Mouse (Mus musculus) colon, adult 2 months (tissue): ENCODE data around the gene Pate1. TPM values are rescaled to one million over a fixed set of nuclear protein-coding genes. Genes with fewer than 3 reads are reported as not detected.

Source experiments
- polyA plus RNA-seq: library from polyadenylated mRNA; depleted of rRNA; stranded (reverse); fragments of >200 nt; gene quantifications from 2 replicates; pipeline ENCODE4 v1.2.3, GENCODE M21; 2012; rRNA removed

The Pate1 gene
- polyA plus RNA-seq = not detected in 2 replicates

DNA sequence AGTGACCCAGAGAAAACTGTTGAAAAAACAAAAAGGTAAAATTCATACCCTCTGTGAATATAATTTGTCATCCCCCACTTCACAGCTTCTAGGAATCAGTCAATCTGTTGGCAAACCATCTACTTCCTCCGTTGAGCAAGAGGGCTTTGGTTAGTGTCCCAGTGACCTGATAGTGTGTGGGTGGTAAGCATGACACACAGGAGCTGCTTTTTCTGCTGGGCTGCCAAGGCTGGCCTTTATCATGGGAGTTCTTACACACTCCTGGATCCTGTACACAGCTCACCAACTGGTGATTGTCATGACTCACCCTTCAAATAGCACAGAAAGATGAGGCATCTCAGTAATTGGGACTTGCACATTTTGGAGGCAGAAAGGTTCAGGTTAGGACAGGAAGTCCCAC, at the start of gene Pate1:
Pate1 (minus strand) TSS at position 378 of the 400 bp plus-strand sequence.

DNA sequence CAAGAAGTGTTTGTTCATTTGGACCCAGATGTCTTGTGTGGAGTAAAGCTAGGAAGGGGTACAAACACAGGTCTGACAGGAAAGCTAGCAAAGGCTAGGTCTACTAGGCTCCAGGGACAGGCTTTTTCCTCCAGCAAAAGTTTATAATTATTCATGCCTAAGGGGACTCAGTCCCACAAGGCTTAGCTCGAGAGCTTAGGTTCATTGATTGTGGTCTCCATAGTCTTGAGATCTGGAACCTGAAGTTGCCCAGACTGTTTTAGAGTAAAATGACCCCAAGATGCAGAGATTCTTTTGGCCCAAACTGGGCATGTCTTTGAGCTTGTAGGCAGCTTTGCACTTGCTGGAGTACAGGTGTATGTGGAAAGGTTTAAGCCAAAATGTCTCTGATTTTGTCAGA, 39.1 kb downstream of the Pate1 start, which contains the start of gene Pate3:
Pate3 (minus strand) TSS at position 101 of the 400 bp plus-strand sequence.

Other genes starting within 250 kb of the Pate1 start
- not detected in 2 replicates for gene Gm1113, start 169.1 kb downstream of the Pate1 start, polyA plus RNA-seq
- 0.03 TPM in 1 of 2 replicates, not detected in the other for gene Ddx25, start 128.9 kb downstream of the Pate1 start, polyA plus RNA-seq
- gene Pus3, start 128.8 kb downstream of the Pate1 start, polyA plus RNA-seq = 0.51 and 0.98 TPM in 2 replicates
- gene Pate2, start 117.1 kb downstream of the Pate1 start, polyA plus RNA-seq = 0.08 TPM in 1 of 2 replicates, not detected in the other
- gene Hyls1, start 117.0 kb downstream of the Pate1 start, polyA plus RNA-seq = 0.84 and 1.2 TPM in 2 replicates
- not detected in 2 replicates for gene Pate4, start 75.4 kb downstream of the Pate1 start, polyA plus RNA-seq
- not detected in 2 replicates for gene Pate3, start 39.2 kb downstream of the Pate1 start, polyA plus RNA-seq
- gene Gm17677, start 53.7 kb upstream of the Pate1 start, polyA plus RNA-seq = not detected in 2 replicates
- gene Gm17727, start 90.7 kb upstream of the Pate1 start, polyA plus RNA-seq = not detected in 2 replicates
- gene Gm27235, start 102.7 kb upstream of the Pate1 start, polyA plus RNA-seq = not detected in 2 replicates
- not detected in 2 replicates for gene D730048I06Rik, start 102.7 kb upstream of the Pate1 start, polyA plus RNA-seq
- gene 9230110F15Rik, start 156.8 kb upstream of the Pate1 start, polyA plus RNA-seq = not detected in 2 replicates
- gene 9230113P08Rik, start 221.0 kb upstream of the Pate1 start, polyA plus RNA-seq = not detected in 2 replicates